Mouse (Mus musculus): ENCODE measurements around the gene Syt9. TPM values are rescaled to one million over a fixed set of nuclear protein-coding genes. Genes with fewer than 3 reads are reported as not detected.

Syt9 gene
- polyA plus RNA-seq, 1 experiment = 14.6 TPM

Other genes starting within 250 kb of the Syt9 start
- gene Olfr715, start 239.6 kb upstream of the Syt9 start, polyA plus RNA-seq (2012; rRNA removed) = not detected in 2 replicates
- not detected in 2 replicates for gene Olfr716, start 232.4 kb upstream of the Syt9 start, polyA plus RNA-seq (2012; rRNA removed)
- not detected in 2 replicates for gene Nlrp14, start 203.7 kb upstream of the Syt9 start, polyA plus RNA-seq (2012; rRNA removed)
- not detected in 2 replicates for gene Rbmxl2, start 161.3 kb upstream of the Syt9 start, polyA plus RNA-seq (2012; rRNA removed)
- 10.2 and 10.8 TPM in 2 replicates for gene Olfml1, start 196.7 kb downstream of the Syt9 start, polyA plus RNA-seq (2012; rRNA removed)
- gene Ppfibp2, start 224.5 kb downstream of the Syt9 start, polyA plus RNA-seq (2012; rRNA removed) = 6.7 and 8.0 TPM in 2 replicates

Data from frontal cortex, adult 2 months (tissue).